Mouse (Mus musculus) adrenal gland, postnatal 0 days (tissue): ENCODE results near the gene Nfu1. TPM values are rescaled to one million over a fixed set of nuclear protein-coding genes. Genes with fewer than 3 reads are reported as not detected.

Source experiments
- polyA plus RNA-seq: library from polyadenylated mRNA; unstranded; fragments of >200 nt; fragmentation: Nextera tagmentation; extraction: Ambion mirVana; gene quantifications from 2 replicates; pipeline ENCODE4 v1.2.1, GENCODE M21; 2015

The Nfu1 gene
- polyA plus RNA-seq, result 130 and 166 TPM in 2 replicates

DNA sequence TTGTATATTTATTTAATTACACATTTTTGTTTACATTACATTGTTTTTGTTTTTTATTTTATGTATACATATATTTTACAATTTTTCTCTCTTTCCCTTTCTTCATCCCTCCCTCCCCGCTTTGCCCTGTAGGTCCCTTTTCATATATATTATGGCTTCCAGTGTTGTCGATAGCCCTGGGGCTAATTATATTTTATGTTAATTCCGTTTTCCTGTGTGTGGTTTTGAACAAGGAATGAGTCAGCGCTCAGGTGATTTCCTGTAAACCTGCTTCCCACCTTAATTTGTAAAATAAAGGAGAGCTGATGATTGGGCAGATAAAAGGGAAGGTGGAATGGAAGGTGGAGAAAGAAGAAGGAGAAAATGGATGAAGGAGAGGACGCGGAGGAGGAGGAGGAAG lies at the start of gene Nfu1:
Nfu1 (plus strand) TSS at position 350 of the 400 bp plus-strand sequence.

DNA sequence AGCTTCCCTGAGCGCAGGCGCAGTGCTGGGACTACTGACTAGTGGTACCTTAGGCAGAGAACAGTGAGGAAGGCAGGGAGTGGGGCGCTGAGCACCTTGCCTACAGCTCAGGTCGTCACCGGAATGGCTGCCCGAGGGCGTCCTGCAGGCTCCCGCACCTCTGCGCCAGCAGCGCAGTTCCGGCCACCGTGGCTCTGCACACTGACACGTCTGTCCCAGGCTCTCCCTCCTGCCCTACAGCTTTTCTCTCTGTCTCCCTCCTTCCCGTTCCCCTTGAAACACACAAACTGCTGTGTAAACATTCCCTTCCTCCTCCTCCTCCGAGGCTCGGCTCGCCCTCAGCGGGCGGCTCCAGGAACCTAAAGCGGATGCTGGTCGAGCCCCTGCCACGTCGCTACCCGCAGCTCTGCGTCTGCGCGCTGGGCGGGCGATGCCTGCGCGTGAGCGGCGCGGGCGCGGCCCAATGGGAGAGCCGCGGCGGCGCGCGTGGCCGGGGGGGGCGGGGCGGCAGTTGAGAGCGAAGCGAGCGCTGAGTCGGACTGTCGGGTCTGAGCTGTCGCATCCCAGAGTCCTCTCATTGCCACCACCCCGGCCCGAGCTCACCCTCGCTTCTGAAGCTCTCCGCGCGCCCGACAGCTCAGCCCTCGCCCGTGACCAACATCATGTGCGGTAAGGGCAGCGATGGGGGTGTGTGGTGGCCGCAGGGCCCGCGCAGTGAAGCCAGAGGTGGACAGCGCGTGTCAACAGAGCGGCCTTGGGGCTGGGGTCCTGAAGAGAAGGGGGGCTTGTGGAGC lies 33.5 kb downstream of the Nfu1 start, which contains the start of gene Gfpt1:
Gfpt1 (plus strand) TSS at position 510 of the 794 bp plus-strand sequence.

Other genes starting within 250 kb of the Nfu1 start
- gene Anxa4, start 215.7 kb upstream of the Nfu1 start, polyA plus RNA-seq, result 28.3 and 54.2 TPM in 2 replicates
- 12.7 and 13.6 TPM in 2 replicates for gene Aak1, start 159.7 kb upstream of the Nfu1 start, polyA plus RNA-seq
- gene Gfpt1, start 33.6 kb downstream of the Nfu1 start, polyA plus RNA-seq, result 9.0 and 11.9 TPM in 2 replicates
- 0.11 and 0.27 TPM in 2 replicates for gene D6Ertd527e, start 95.5 kb downstream of the Nfu1 start, polyA plus RNA-seq